Mouse (Mus musculus) spleen, adult 2 months (tissue): ENCODE data around the gene Zfyve21. TPM values are rescaled to one million over a fixed set of nuclear protein-coding genes. Genes with fewer than 3 reads are reported as not detected.

Experiments
- DNase-seq, 2 experiments: peaks; one replicate each; pipeline versions ENCODE4 v3.0.0 to v3.0.0-alpha.2; 2012 to 2021; ENCODE audit warnings: low spot score in 2 of 2, low read depth in 1 of 2
- H3K27ac ChIP-seq: fragments of 200-500 bp; 2 replicates; pipeline ENCODE4 v1.5.1; 2012; ENCODE audit warnings: low read length, inconsistent platforms; ENCODE audit not compliant: insufficient read depth
- H3K27me3 ChIP-seq: fragments of 200-500 bp; 2 replicates; pipeline ENCODE4 v1.6.1; 2012; ENCODE audit warnings: mild to moderate bottlenecking, moderate library complexity, low read length, inconsistent platforms; ENCODE audit not compliant: control insufficient read depth, insufficient read depth
- H3K36me3 ChIP-seq: fragments of 200-500 bp; 2 replicates; pipeline ENCODE4 v1.6.1; 2012; ENCODE audit warnings: mild to moderate bottlenecking, low read length, inconsistent platforms; ENCODE audit not compliant: control insufficient read depth, insufficient read depth
- H3K4me1 ChIP-seq: fragments of 200-500 bp; 2 replicates; pipeline ENCODE4 v1.6.1; 2011; ENCODE audit warnings: inconsistent platforms; ENCODE audit not compliant: control insufficient read depth, insufficient read depth, insufficient read length
- H3K4me3 ChIP-seq: fragments of 200-500 bp; 2 replicates; pipeline ENCODE4 v1.5.1; 2011; ENCODE audit warnings: mild to moderate bottlenecking, inconsistent platforms; ENCODE audit not compliant: insufficient read depth, insufficient read length; ENCODE audit errors: extremely low read depth
- CTCF ChIP-seq: fragments of 200-500 bp; IDR thresholded peaks from 2 replicates; pipeline ENCODE4 v1.5.1; 2011; ENCODE audit warnings: mild to moderate bottlenecking, inconsistent platforms; ENCODE audit not compliant: insufficient read depth, insufficient read length, insufficient replicate concordance; ENCODE audit errors: extremely low read depth
- POLR2A ChIP-seq: fragments of 200-500 bp; IDR thresholded peaks from 2 replicates; pipeline ENCODE4 v1.6.1; 2011; ENCODE audit warnings: low read depth, low read length, inconsistent platforms
- WGBS: fragments of 180-500 bp; shearing (Covaris S2); methylation state at CpG from one replicate; pipeline ENCODE4 v1.1.7; 2018; 5-methylcytosine and 5-hydroxymethylcytosine counted together
- polyA plus RNA-seq: library from polyadenylated mRNA; depleted of rRNA; stranded (reverse); fragments of >200 nt; gene quantifications from 2 replicates; pipeline ENCODE4 v1.2.3, GENCODE M21; 2012

The Zfyve21 gene
- polyA plus RNA-seq, 1 experiment = 14.7 TPM

- Histone ChIP-seq H3K27ac (no peak overlapping the region), H3K4me1 (no peaks in the 10 kb centered on the region), H3K27me3 (no peaks in the 10 kb centered on the region), H3K36me3 (peaks cover 64% of the 10 kb centered on the region), H3K4me3 (no peak overlapping the region)
- 92% methylated on average over 7 of the region's 7 CpGs for WGBS
- DNase-seq = no peak
- TF ChIP-seq POLR2A = no peak
- no peak for TF ChIP-seq CTCF
Observed at GRCm38 (mm10) chr12:111790631-111791030, 23.3 kb upstream of the Zfyve21 start.

GRCm38 (mm10) chr12:111791474-111792104 is 22.4 kb upstream of the Zfyve21 start:
- DNase-seq = no peak
- Histone ChIP-seq H3K4me1 (no peaks in the 10 kb centered on the region), H3K36me3 (peaks cover 64% of the 10 kb centered on the region), H3K27ac (no peak overlapping the region), H3K27me3 (no peaks in the 10 kb centered on the region), H3K4me3 (no peak overlapping the region)
- WGBS = 89% methylated on average over 13 of the region's 13 CpGs
- TF ChIP-seq CTCF = no peak
- no peak for TF ChIP-seq POLR2A

GRCm38 (mm10) chr12:111794102-111794501 is 19.9 kb upstream of the Zfyve21 start:
- Histone ChIP-seq H3K4me1 (no peaks in the 10 kb centered on the region), H3K27ac (no peak overlapping the region), H3K27me3 (no peaks in the 10 kb centered on the region), H3K4me3 (no peak overlapping the region), H3K36me3 (peaks cover 48% of the 10 kb centered on the region)
- WGBS = 78% methylated on average over 22 of the region's 22 CpGs
- TF ChIP-seq CTCF (no peak), POLR2A (no peak)
- DNase-seq = no peak

- Histone ChIP-seq H3K27ac (no peak overlapping the region), H3K27me3 (no peaks in the 10 kb centered on the region), H3K4me3 (no peak overlapping the region), H3K4me1 (no peaks in the 10 kb centered on the region), H3K36me3 (peaks cover 43% of the 10 kb centered on the region)
- WGBS = 85% methylated on average over 18 of the region's 18 CpGs
- no peak for TF ChIP-seq POLR2A
- TF ChIP-seq CTCF = no peak
- DNase-seq = no peak
Observed at GRCm38 (mm10) chr12:111794526-111795179, 19.3 kb upstream of the Zfyve21 start.

GRCm38 (mm10) chr12:111795180-111795895 is 18.6 kb upstream of the Zfyve21 start:
- Histone ChIP-seq H3K36me3 (peaks cover 38% of the 10 kb centered on the region), H3K4me1 (no peaks in the 10 kb centered on the region), H3K27ac (no peak overlapping the region), H3K27me3 (no peaks in the 10 kb centered on the region), H3K4me3 (no peak overlapping the region)
- DNase-seq = no peak
- 93% methylated on average over 28 of the region's 28 CpGs for WGBS
- TF ChIP-seq CTCF = no peak
- TF ChIP-seq POLR2A = no peak

GRCm38 (mm10) chr12:111797251-111797650 is 16.7 kb upstream of the Zfyve21 start:
- Histone ChIP-seq H3K4me3 (no peak overlapping the region), H3K36me3 (peaks cover 37% of the 10 kb centered on the region)

More at GRCm38 (mm10) chr12:111797251-111797650, 16.7 kb upstream of the Zfyve21 start:
- Histone ChIP-seq H3K4me1 (no peaks in the 10 kb centered on the region), H3K27me3 (no peaks in the 10 kb centered on the region), H3K27ac (no peak overlapping the region)
- no peak for DNase-seq
- no peak for TF ChIP-seq POLR2A
- 93% methylated on average over 8 of the region's 8 CpGs for WGBS
